Mouse (Mus musculus) heart, postnatal 0 days (tissue): Measurements from ENCODE around the gene Mast3.

Experiments used
- CTCF ChIP-seq: IDR thresholded peaks from 2 replicates; pipeline ENCODE4 v1.5.1; 2016; ENCODE audit warnings: antibody characterized with exemption, control low read depth, low read depth
- EP300 ChIP-seq: IDR thresholded peaks from 2 replicates; pipeline ENCODE4 v1.6.1; 2016; ENCODE audit warnings: antibody characterized with exemption, low read depth

DNA sequence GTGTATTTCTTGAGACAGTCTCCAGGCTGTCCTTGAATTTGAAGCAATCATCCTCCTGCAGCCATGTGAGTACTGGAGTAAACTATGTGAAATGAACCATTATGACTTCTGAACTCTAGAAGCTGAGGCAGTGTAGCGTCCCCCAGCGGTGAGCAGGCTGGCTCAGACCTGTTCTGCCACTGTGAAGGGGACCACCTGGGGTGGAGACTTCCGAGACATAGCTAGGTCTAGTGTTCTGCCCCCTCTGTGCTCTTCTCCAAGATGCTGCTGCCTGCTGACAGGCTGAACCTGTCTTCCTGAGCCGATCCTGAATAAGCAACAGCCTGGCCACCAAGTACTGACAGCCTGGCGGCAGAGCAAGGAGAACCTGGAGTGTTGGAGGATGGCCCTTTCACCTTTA lies 40.3 kb upstream of the Mast3 start:
- no peak for TF ChIP-seq CTCF
- no peak for TF ChIP-seq EP300
